Mouse (Mus musculus): ENCODE measurements around the gene Cox14.
"Not testable (repeated sequence)": the region's sequence is repeated elsewhere in the genome, so short reads cannot be mapped to it uniquely, and the experiment has no call there.

Gene Cox14

DNA sequence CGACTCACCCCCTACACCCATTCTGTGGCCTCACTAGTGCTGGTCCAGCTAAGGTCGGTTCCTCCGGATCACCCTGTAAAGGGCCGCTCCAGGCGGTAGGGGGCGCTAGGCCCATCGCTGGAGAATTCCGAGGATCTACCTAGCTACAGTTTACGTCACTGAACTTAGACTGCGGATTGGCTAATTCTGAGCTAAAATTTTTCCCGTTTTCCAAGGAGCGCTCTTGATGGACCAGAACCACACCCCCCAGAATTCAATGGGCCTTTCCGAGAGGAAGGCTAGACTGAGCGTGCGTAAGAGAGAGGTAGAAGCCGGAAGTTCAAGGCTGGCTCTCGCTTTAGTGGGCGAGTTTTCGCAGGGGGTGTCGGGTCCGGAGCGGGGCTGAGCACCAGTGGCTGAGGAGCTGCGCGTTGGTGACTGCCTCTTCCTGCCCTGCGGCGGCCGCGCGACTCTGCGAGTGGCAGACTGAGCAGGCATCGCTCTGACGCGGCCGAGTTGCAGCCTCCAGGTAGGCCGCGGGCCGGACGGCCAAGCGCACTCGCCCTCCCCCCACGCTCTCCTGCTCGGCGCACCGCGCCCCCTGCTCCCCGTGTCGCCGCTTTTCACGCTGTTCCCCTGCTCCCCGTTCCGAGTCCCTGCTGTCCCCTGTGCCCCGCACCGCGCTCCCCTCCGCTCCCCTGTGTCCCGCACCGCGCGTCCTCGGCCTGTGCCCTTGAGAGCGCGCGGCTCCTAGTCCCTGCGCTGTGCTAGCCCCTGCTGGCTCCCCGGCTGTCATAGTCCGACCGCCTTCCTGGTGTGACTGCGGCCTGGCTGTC is at the start of gene Cox14:
Cox14 (plus strand) TSS at position 278 of the 815 bp plus-strand sequence.
- DNase-seq (ENCODE audit: low spot score in 2 of 2): peak; percentile 93 to 98

DNA sequence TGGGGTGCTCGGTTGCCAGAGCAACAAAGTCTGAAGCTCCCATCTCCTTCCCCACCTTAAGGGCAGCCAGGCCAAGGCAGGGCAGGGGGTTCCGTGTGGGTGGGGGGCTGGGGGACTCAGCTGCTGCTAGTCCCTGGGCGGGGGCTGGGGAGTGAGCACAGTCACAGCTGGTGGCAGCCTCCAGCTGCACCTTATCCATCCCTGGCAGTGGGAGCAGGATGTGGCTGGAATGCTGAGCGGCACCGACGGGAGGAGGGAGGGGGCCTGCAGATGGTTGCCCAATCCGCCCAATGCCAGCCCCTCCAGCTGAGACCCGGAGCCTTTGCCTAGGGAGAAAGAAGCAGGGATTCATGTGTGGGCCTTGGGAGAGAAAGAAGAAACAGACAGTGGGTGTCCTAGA is 48.3 kb upstream of the Cox14 start:
- DNase-seq (ENCODE audit: low spot score in 2 of 2): no peak

DNA sequence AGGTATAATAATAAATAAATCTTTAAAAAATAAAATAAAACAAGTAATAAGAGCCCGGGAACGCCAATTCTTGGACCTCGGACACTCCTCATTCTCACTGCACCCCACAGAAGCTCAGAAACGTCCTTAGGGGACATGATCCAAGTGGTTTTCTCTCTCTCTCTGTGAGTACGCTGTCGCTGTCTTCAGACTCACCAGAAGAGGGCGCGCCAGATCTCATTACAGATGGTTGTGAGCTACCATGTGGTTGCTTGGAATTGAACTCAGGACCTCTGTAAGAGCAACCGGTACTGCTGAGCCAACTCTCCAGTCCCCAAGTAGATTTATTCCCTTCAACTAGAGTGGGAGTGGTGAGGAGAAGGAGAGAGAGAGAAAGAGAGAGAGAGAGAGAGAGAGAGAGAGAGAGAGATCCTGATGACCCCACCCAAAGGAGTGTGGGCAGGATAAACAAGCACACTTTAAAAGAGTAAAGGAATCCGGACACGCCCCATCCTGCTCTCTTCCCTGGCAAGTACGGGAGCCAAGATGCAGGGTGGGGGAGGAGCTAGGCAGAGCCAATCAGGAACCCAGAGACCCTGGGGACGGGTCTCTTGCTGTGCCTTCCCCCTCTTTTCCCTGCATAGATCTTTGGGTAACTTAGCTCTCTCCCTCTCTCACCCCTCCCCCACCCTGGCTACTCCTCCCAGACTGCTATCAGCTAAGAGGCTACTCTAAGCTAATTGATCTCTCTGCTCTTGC is 47.2 kb upstream of the Cox14 start:
- DNase-seq (ENCODE audit: low spot score in 2 of 2): peak; percentile 39 to 80

- no peak for DNase-seq (ENCODE audit: low spot score in 2 of 2)
These were observed 46.4 kb upstream of the Cox14 start for GRCm38 (mm10) chr15:99679008-99679407.

DNA sequence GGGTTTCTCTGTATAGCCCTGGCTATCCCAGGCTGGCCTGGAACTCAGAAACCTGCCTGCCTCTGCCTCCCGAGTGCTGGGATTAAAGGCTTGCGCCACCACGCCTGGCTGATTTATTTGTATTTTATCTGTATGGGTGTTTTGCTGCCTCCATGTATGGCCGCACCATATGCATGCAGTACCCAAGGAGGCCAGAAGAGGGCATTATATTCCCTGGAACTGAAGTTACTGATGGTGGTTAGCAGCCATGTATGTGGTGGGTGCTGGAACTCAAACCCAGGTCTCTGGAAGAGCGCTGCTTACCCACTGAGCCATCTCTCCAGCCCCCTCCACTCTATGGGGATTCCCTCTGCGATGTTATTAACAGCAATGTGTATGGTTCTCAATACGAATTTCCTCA is 42.5 kb upstream of the Cox14 start:
- peak; percentile 39 to 72 for DNase-seq (ENCODE audit: low spot score in 2 of 2)

DNA sequence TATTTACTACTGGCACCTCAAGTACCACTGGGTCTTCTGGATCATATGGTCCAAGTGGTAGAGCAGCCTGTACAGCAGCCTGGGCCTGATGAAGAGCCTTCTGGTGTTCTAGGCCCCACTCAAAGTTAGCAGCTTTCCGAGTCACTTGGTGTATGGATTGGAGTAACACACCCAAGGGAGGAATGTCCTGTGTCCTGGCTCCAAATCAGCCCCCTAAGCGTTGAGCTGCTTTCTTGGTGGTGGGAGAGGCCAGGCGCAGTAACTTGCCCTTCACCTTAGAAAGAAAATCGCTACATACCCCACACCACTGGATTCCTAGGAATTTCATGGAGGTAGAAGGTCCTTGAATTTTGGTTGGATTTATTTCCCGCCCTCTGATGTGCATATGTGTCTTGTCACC is 41.3 kb upstream of the Cox14 start:
- DNase-seq (ENCODE audit: low spot score in 2 of 2): no peak

DNA sequence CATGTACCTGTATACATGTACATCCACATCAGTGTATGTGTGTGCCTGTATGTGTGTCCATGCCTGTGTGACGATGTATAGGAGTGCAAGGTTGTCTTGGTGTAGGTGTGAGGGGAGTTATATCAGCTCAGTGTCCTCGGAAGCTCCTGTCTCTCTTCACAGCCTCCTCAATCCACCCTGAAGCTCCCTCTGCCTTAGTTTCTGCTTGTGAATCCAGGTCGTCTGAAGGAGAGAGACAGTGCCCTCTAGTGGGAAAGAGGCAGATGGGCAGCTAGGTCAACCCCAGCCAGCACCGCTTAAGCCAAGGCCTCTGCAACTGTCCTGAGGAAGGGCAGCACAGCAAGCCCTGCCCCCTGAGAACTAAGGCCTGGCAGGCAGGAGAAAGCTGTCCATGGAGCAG is 36.7 kb upstream of the Cox14 start:
- DNase-seq (ENCODE audit: low spot score in 2 of 2): peak in 1 of 2 experiments; percentile 41

GRCm38 (mm10) chr15:99690924-99691323 is 34.5 kb upstream of the Cox14 start:
- no peak for DNase-seq (ENCODE audit: low spot score in 2 of 2)

DNA sequence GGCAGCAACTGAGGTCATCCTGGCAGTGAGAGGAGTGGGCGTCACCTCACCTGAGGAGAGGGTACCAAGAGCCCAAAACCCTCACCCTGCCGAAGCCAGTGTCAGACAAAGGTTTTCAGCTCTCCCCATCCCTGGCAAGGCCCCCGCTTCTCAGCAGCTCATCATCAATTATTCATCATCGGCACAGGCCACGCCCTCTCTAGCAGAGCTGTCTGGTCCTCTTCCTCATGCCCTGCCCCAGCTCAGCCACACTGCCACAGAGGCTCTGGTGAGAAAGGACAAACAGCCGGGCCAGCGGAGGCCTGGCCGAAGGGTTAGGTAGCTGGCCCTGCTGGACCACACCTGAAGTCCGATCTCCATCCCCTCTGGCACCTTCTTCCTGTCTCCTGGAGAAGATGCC is 33.4 kb upstream of the Cox14 start:
- DNase-seq (ENCODE audit: low spot score in 2 of 2): no peak

DNA sequence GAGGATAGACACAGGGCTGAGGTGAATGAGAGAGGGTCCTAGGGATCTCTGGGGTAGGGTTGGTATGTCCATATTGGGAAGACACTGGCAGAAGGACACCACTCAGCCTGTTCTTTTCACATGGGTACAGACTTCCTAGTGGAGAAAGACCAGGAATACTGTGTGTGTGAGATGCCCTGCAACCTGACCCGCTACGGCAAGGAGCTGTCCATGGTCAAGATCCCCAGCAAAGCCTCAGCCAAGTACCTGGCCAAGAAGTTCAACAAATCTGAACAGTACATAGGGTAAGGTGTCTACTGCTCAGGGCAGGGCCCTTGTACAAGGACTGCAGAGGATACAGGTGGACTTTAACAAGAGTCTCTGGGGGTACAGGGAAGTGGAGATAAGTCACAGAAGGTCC is 28.1 kb upstream of the Cox14 start:
- no peak for DNase-seq (ENCODE audit: low spot score in 2 of 2)

DNA sequence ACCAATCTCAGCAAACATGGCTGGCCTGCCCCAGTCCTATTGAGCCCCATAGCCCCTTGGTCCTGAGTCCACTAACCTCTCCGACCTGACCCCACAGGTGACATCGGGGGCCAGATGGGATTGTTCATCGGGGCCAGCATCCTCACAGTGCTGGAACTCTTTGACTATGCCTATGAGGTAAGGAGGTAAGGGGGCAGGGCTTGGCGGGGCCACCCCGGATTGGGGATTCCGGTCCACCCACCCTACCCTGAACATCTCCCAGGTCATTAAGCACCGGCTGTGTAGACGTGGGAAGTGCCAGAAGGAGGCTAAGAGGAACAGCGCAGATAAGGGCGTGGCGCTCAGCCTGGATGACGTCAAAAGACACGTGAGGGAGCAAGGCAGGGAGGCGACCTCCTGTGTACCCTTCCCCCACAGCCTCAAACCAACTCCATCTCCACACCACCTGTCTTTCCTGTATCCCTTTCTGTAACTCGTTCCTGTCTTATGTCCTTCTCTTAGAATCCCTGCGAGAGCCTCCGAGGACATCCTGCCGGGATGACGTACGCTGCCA is 26.8 kb upstream of the Cox14 start:
- no peak for DNase-seq (ENCODE audit: low spot score in 2 of 2)

DNA sequence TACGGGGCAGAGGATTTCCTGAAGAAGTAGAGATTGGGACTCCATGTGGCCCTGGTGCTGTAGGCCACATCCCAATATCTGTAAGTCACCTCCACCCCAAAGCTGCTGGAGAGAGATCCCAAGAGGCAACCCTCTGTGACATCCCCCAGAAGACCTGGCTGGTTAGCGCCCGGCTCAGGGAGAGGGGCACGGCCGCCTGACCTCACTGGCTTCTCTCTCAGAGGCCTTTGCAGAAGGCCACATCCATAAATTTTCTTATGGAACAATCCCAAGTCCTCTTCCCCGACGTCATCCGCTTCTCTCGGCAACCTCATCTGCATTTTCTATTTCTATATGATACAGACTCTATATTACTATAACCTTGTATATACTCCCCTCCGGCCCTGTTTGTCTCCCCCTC is 25.7 kb upstream of the Cox14 start:
- DNase-seq (ENCODE audit: low spot score in 2 of 2): no peak

DNA sequence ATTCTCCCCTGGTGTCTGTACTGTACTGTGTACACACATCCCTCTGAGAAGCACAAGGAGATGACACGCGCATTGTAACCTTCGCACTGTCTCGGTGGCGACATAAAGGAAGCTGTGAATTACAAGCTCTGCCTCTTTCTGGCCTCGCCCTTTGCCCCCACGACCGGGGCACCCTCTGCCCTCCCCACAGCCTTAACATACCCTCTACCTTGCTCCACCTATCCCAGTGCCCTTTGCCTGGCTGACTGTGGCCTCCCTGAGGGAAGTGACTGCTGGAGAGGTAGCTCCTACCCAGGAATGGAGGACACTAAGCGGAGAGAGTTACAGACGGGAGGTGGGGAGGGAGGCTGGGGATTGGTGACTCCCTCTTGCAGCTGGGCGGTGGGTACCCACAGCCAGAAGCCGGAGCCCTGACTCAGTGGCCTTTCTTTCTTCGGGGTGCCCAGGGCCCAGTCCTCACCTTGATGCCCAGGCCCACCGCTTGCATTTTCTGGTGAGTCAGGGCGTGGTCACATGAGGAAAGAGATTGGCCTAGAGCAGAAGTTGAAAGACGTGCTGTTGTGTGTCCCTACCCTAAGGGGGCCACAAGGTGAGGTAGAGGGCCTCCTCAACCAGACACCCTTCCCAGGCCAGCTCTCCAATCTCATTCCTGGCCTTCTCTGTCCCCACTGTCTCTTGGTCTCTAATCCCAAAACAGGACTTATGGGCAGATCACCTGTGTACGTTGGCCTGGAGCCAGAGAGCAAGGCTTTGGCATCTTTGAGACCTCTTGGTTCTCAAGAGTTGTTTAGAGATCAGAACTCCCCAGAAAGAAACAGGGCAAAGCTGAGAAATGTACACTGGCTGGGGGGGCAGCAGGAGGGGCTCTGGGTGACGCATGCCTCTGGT is 25.0 kb upstream of the Cox14 start:
- no peak for DNase-seq (ENCODE audit: low spot score in 2 of 2)

DNA sequence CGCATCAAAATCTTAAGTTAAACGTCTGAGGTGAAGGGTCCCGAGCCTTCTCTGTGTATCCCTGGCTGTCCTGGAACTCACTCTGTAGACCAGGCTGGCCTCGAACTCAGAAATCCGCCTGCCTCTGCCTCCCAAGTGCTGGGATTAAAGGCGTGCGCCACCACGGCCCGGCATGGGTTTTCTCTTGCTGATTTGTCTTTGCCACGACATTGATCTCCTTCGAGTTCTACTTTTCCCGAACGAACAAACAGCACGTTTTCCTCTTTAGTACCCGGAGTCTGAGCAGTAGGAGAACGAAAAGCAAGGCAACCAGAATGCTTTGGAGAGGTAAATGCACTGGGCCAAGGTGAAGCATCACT is 23.8 kb upstream of the Cox14 start:
- not testable (repeated sequence) for DNase-seq (ENCODE audit: low spot score in 2 of 2)

GRCm38 (mm10) chr15:99701999-99702900 is 23.2 kb upstream of the Cox14 start, which contains the start of gene Smarcd1:
Smarcd1 (plus strand) TSS chr15:99702129.
- DNase-seq (ENCODE audit: low spot score in 2 of 2): peak; percentile 95 to 99

DNA sequence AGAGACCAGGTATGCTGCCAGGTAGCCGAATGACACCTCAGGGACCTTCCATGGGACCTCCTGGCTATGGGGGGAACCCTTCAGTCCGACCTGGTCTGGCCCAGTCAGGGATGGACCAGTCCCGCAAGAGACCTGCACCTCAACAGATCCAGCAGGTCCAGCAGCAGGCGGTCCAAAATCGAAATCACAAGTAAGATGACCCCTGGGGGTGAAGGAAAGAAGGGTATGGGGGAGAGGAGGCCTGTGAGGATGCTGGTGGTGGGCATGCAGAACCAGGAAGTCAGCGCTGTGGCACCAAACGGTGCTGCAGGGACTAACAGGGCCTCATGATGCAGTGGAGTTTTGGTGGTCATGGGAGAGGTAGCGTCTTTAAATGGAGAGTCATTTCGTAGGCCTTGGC is 22.3 kb upstream of the Cox14 start:
- no peak for DNase-seq (ENCODE audit: low spot score in 2 of 2)

GRCm38 (mm10) chr15:99703676-99704040 is 21.8 kb upstream of the Cox14 start:
- no peak for DNase-seq (ENCODE audit: low spot score in 2 of 2)

- no peak for DNase-seq (ENCODE audit: low spot score in 2 of 2)
These were observed 21.3 kb upstream of the Cox14 start for GRCm38 (mm10) chr15:99704041-99704681.

GRCm38 (mm10) chr15:99704881-99705280 is 20.5 kb upstream of the Cox14 start:
- DNase-seq (ENCODE audit: low spot score in 2 of 2): no peak

DNA sequence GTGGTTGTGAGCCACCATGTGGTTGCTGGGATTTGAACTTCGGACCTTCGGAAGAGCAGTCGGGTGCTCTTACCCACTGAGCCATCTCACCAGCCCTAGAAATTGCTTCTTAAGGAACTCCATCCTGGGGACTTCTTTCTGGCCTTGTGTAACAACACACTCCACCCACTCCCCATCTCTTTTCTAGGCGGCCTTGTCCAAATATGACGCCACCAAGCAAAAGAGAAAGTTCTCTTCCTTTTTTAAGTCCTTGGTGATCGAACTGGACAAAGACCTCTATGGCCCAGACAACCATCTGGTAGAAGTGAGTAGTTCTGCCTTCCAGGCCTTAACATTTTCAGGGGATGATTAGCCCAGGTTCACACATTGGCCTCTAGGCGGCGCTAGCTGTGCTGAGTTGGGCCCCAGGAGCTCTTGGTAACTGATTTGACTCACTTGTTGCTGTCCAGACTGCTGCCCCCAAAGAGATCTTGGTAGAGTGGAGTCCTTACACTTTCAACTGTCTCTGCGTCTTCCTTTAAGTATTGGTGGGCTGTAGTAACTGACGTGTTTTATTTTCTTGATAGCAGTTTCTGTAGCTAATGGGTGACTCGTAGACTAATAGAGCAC is 19.9 kb upstream of the Cox14 start, which contains the start of gene Gm17349:
Gm17349 (minus strand) TSS at position 51 of the 609 bp plus-strand sequence.
- DNase-seq (ENCODE audit: low spot score in 2 of 2): peak; percentile 62 to 87

All from spleen, postnatal 4 days (tissue).